Mouse (Mus musculus): ENCODE results near the gene Bcs1l.

Bcs1l gene

GRCm38 (mm10) chr1:74587773-74588445 lies at the start of gene Bcs1l, which contains the start of gene Zfp142:
Bcs1l (plus strand) TSS chr1:74588289.
Zfp142 (minus strand) TSS chr1:74588246.
- peak; percentile 99 for DNase-seq (ENCODE audit: low read depth)

- no peak for DNase-seq (ENCODE audit: low read depth)
These were observed 49.4 kb upstream of the Bcs1l start for GRCm38 (mm10) chr1:74538650-74539049.

- DNase-seq (ENCODE audit: low read depth) = no peak
These were observed 45.6 kb upstream of the Bcs1l start, which contains the start of gene Plcd4 for GRCm38 (mm10) chr1:74542451-74542961. Plcd4 (plus strand) TSS chr1:74542888.

- DNase-seq (ENCODE audit: low read depth) = no peak
These were observed 43.9 kb upstream of the Bcs1l start, which contains the start of gene Usp37 for GRCm38 (mm10) chr1:74544184-74544583. Usp37 (minus strand) TSS chr1:74544284.

GRCm38 (mm10) chr1:74559061-74559460 lies 29.0 kb upstream of the Bcs1l start:
- DNase-seq (ENCODE audit: low read depth) = no peak

- no peak for DNase-seq (ENCODE audit: low read depth)
These were observed 22.3 kb upstream of the Bcs1l start for GRCm38 (mm10) chr1:74565834-74566233.

- no peak for DNase-seq (ENCODE audit: low read depth)
These were observed 18.1 kb upstream of the Bcs1l start for GRCm38 (mm10) chr1:74569739-74570719.

- no peak for DNase-seq (ENCODE audit: low read depth)
These were observed 5.5 kb upstream of the Bcs1l start for GRCm38 (mm10) chr1:74582621-74583020.

- no peak for DNase-seq (ENCODE audit: low read depth)
These were observed 3.3 kb upstream of the Bcs1l start for GRCm38 (mm10) chr1:74584616-74585398.

- no peak for DNase-seq (ENCODE audit: low read depth)
These were observed 786 bp upstream of the Bcs1l start for GRCm38 (mm10) chr1:74587233-74587772.

- no peak for DNase-seq (ENCODE audit: low read depth)
These were observed 6.3 kb downstream of the Bcs1l start for GRCm38 (mm10) chr1:74594434-74594833.

- DNase-seq (ENCODE audit: low read depth) = no peak
These were observed 12.6 kb downstream of the Bcs1l start for GRCm38 (mm10) chr1:74600501-74601266.

GRCm38 (mm10) chr1:74601267-74601962 lies 13.3 kb downstream of the Bcs1l start, which contains the start of the genes Rnf25 and Stk36:
Rnf25 (minus strand) TSS chr1:74601397.
Stk36 (plus strand) TSS chr1:74601445.
- peak; percentile 82 for DNase-seq (ENCODE audit: low read depth)

- DNase-seq (ENCODE audit: low read depth) = no peak
These were observed 36.1 kb downstream of the Bcs1l start for GRCm38 (mm10) chr1:74624183-74624582.

- no peak for DNase-seq (ENCODE audit: low read depth)
These were observed 38.0 kb downstream of the Bcs1l start for GRCm38 (mm10) chr1:74626076-74626475.

- DNase-seq (ENCODE audit: low read depth) = no peak
These were observed 39.9 kb downstream of the Bcs1l start for GRCm38 (mm10) chr1:74628001-74628400.

- no peak for DNase-seq (ENCODE audit: low read depth)
These were observed 44.6 kb downstream of the Bcs1l start for GRCm38 (mm10) chr1:74632734-74633133.

All from c-Kit-positive CD71-negative TER-119-negative erythroid progenitor cells, embryonic 14.5 days (primary cell).